Mouse (Mus musculus) megakaryocyte, embryonic 14.5 days (primary cell): ENCODE measurements at regions not wholly inside any gene's neighbourhood (a gene's known extent, or its start where the extent isn't known, plus 50 kb on each side); places are given as distances from the start of the nearest gene placed in this dataset.

Experiments used
- H3K27me3 ChIP-seq: replicated peaks from 2 replicates; pipeline ENCODE3; 2012; ENCODE audit warnings: inconsistent platforms
- H3K36me3 ChIP-seq: replicated peaks from 2 replicates; pipeline ENCODE3; 2012; ENCODE audit warnings: low read length, inconsistent platforms, mixed read lengths
- H3K4me1 ChIP-seq: 2 replicates; pipeline ENCODE4 v1.6.1; 2012; ENCODE audit warnings: inconsistent platforms
- H3K4me3 ChIP-seq: replicated peaks from 2 replicates; pipeline ENCODE3; 2012; ENCODE audit warnings: moderate library complexity, mild to moderate bottlenecking, inconsistent platforms
- H3K9me3 ChIP-seq: 2 replicates; pipeline ENCODE4 v1.6.1; 2012; ENCODE audit warnings: inconsistent platforms
- FLI1 ChIP-seq: IDR thresholded peaks from 2 replicates; pipeline ENCODE4 v1.6.1; 2012; ENCODE audit warnings: low read length, inconsistent platforms, mixed read lengths
- GATA1 ChIP-seq: IDR thresholded peaks from 3 replicates; pipeline ENCODE4 v1.6.1; 2012; ENCODE audit warnings: mixed read lengths, low read length, inconsistent platforms, borderline replicate concordance

DNA sequence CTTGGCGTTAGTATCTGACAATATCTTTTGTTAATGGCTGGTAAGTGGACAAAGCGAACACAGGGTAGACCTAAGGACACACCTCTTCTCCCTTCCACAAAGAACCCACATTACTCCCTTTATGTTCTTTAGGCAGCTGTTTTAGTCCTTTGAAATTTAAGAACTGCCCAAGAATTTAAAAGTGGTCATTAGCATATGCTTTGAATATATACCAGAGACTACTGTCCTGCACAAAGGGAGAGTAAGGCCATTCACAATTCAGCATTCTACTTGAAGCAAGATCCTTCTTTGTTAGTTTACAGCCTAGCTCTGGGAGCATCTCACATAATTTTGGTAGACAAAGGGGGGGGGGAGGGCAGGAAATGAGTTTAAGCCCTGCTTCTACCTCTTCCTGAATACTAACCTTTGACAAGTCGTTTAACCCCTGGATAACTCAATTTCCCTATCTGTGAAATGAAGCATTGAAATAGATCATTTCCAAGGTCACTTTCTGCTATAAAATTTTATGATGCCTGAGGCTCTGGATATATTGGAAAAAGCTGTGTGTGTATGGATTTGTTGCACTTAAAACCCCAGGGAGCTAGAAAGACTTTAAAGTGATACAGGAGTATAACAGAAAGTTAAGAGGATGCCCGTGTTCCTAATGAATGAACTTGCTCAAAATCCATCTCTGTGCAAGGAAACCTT lies 62.0 kb upstream of the Bach2 start:
- Histone ChIP-seq H3K9me3 (peaks cover 2% of the 10 kb centered on the region), H3K4me3 (no peak overlapping the region)

DNA sequence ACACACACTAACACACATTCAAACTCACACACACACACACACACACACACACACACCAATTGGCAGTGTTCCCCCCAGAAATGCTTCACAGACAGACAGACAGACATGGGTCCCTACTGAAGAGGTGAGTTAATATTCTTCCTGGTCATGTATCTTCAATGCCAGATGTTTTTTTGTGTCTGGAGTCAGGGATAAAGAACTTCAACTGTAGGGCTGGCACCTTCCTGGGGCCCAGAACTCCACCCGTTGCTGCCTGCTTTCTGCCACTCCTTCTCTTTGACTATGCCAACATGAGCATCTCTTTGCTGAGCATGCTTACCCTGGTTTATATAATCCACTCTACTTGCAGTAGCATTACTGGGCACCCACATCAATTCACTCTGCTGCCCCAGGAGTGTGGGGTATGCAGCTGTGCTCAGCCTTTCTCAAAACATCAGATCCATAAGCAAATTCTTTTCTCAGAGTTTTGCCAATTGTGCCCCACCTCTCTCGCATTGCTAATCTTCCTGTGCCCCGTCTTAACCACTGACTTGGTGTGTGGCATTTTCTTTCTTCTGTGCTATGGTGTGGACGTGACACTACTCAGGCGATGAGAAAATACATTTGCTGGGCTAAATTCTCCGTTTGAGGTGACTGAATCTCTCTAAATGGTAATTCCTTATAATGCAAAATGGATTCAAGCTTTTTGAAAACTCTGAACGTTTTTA lies 60.5 kb upstream of the Bach2 start:
- H3K4me3 ChIP-seq = no peak overlapping the region
- H3K9me3 ChIP-seq = peaks cover 6% of the 10 kb centered on the region
- no peaks in the 10 kb centered on the region for H3K27me3 ChIP-seq
- no peaks in the 10 kb centered on the region for H3K36me3 ChIP-seq
- TF ChIP-seq FLI1 (no peak), GATA1 (no peak)
- H3K4me1 ChIP-seq = peaks cover 5% of the 10 kb centered on the region

More for the DNA sequence above, 62.0 kb upstream of the Bach2 start:
- TF ChIP-seq GATA1 (no peak), FLI1 (no peak)
- H3K36me3 ChIP-seq = no peaks in the 10 kb centered on the region
- peaks cover 5% of the 10 kb centered on the region for H3K4me1 ChIP-seq
- H3K27me3 ChIP-seq = no peaks in the 10 kb centered on the region

DNA sequence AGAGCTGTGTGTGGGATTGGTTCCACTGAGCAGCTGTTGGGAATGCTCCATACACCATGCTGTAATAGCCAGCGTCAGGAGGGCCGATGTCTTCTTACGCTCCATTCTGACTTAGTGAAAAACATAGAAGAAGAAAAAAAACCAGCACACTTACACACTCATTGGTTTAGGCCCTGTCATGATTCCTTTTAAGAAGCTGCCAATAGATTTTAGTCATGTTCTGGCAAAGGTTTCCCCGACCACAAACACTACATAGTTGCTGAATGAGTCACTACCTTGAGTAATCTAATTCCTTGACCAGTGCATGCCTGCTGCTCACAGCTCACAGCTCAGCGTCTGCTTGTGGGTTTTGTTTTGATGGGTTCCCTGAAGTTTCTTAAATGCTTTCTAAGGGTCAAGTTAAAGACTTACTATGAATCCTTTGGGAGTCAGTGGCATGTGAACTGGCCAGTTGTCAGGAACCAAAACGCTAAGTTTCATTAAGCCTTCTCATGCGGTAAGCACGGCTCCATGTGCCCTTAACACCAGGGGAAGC lies 58.8 kb upstream of the Bach2 start:
- H3K4me3 ChIP-seq = no peak overlapping the region
- no peak for TF ChIP-seq GATA1
- TF ChIP-seq FLI1 = no peak
- H3K4me1 ChIP-seq = peaks cover 5% of the 10 kb centered on the region
- H3K36me3 ChIP-seq = no peaks in the 10 kb centered on the region
- peaks cover 6% of the 10 kb centered on the region for H3K9me3 ChIP-seq
- no peaks in the 10 kb centered on the region for H3K27me3 ChIP-seq

DNA sequence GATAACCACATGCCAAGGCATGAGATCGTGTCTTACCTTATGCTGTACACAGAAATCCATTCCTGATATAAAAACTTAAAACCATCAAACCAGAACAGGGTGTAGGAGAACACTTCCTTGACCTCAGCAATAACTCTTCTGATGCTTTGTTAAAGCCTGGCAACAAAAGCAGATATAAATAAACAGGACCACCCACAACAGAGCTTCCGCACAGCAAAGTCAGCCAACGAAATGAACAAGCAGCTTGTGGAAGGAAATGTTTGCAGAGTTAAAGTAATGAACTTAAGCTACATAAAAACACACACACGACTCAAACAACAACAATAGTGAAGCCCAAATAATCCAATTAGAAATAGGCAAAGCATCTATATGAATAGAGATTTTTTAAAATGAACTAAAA lies 54.8 kb upstream of the Bach2 start:
- Histone ChIP-seq H3K4me1 (no peaks in the 10 kb centered on the region), H3K9me3 (peaks cover 6% of the 10 kb centered on the region), H3K27me3 (peaks cover 6% of the 10 kb centered on the region), H3K36me3 (no peaks in the 10 kb centered on the region), H3K4me3 (no peak overlapping the region)
- TF ChIP-seq GATA1 (no peak), FLI1 (no peak)

DNA sequence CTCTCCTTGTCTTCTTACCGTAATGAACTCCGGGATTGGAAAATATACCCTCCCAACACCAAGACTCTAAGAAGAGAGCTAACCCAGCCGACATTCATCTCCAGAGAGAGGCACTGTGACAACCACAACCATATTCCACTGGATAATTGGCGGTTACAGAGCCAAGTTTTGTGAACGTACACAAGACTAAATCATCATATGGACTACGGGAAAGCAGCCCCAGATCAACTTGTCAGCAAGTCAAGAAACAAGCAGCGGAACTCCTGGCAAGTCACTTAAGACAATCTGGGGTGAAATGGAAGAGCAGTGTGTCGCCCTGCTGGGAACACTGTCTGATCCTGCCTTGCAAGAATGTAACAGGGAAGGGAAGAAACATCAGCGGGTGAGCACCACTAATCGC lies 52.6 kb upstream of the Bach2 start:
- no peak for TF ChIP-seq GATA1
- no peak for TF ChIP-seq FLI1
- Histone ChIP-seq H3K27me3 (peaks cover 12% of the 10 kb centered on the region), H3K4me1 (peaks cover 8% of the 10 kb centered on the region), H3K36me3 (no peaks in the 10 kb centered on the region), H3K4me3 (no peak overlapping the region), H3K9me3 (peaks cover 6% of the 10 kb centered on the region)

DNA sequence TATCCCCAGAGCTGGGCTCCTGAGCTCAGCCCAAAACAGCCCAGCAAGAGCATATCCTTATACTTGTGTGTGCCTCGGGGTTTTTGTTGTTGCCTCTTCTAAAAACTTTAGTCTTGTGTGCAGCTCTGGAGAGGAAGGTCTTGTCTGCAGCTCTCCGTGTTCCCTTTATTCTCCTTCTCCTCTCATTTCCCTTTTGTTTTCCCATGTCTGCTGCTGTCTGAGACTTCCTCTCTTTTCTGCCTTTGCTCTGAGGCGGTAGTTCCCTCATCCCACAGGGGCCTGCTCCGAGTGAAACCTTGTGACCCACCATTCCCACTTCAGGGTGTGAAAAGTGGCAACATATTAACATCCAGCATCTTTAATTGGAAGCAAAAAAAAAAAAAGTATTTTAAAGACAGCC lies 51.5 kb upstream of the Bach2 start:
- Histone ChIP-seq H3K27me3 (peaks cover 18% of the 10 kb centered on the region), H3K36me3 (no peaks in the 10 kb centered on the region), H3K4me1 (peaks cover 8% of the 10 kb centered on the region), H3K9me3 (no peaks in the 10 kb centered on the region), H3K4me3 (no peak overlapping the region)
- TF ChIP-seq GATA1 (no peak), FLI1 (no peak)

DNA sequence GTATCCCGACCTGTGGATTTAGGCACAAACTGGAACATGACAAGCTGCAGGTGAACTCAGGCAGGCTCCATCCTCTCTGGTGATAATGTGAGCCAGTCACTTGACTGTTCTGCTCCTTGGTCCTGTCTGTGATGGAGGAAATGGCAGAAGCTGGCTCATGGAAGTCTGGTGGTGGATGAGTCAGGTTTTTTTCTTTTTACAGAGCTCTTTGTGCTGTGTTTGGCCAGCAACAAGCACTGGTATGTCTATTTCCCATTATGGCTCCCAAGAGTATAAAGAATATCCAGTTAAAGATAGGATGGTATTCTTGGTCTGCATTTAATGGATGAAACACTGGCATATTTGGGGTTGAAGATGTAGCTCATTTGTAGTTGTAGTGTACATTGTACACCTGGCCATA lies 50.5 kb upstream of the Bach2 start:
- Histone ChIP-seq H3K4me3 (no peak overlapping the region), H3K36me3 (no peaks in the 10 kb centered on the region), H3K27me3 (peaks cover 18% of the 10 kb centered on the region), H3K4me1 (peaks cover 8% of the 10 kb centered on the region), H3K9me3 (no peaks in the 10 kb centered on the region)
- no peak for TF ChIP-seq FLI1
- no peak for TF ChIP-seq GATA1

DNA sequence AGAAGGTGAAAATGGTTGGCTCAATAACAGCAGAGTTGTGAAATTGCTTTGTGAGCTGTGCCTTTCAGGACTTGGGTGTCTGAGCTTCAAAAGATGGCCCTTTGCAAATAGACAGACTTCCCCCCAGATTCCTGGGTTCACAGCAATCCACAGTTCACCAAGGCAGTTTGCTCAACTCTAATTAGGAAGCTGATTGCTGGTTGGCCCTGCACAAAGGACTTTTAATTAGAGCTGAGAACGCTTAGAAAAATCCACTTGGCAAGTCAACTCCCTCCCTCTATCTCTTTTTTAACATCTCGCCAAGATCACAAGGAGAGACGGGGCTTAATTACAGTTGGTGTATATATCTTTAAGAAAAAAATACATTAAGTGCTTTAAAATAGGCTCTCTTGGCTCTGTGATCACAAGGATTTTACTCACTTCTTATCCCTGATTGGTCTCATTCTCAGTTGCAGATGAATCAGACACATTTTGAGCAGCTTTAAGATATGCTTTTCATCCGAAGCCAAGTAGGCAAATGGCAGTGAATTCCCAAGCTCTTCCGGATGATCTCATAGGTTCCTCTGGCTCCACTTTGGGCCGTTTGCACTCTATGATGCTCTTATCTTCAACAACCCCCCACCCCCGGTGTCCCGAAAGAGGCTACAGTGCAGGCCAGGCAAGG lies 49.7 kb upstream of the Bach2 start:
- Histone ChIP-seq H3K9me3 (no peaks in the 10 kb centered on the region), H3K27me3 (peaks cover 18% of the 10 kb centered on the region), H3K4me3 (no peak overlapping the region), H3K36me3 (no peaks in the 10 kb centered on the region), H3K4me1 (peaks cover 8% of the 10 kb centered on the region)
- TF ChIP-seq GATA1 (no peak), FLI1 (no peak)
